ENCODE assay signal across 8 mouse cellular contexts in the genomic region with DNA sequence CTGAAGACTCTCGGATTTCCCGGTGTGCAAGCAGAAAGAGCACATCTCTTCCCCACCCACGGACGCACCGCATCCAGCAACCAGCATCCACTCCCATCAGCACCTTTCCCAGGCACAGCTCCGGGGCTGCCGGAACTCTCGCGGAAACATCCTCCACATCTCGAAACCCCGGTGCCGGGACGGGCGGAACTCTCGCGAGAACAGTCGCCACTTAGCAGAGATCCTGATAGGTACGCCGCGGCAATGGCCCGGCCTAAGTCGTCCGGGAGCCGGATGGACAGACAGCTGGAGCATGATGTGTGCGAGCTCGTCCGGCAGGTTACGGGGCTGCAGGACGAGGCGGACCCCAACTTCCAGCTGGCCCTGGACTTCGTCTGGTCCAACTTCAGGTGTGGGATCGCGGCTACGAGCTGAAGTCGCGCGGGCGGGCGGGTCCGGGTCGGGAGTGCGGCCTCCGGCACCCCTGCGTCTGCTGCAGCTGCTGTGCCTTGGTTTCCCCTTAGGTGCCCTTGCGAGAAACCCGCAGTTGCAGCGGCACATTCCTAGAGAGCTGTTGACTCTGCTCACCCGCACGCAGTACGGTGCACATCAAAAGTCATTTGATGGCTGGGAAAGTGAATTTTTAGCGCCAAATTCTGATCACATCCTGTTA. TPM values are rescaled to one million over a fixed set of nuclear protein-coding genes. Genes with fewer than 3 reads are reported as not detected.
DNase-seq lines count a peak whose midpoint lies in the region; ATAC-seq lines count a peak whose summit lies in the region.

Tubgcp5 (plus strand) TSS at position 203 of the 652 bp plus-strand sequence.

- DNase-seq in adrenal gland, adult (ENCODE audit: inconsistent age in 2 of 2, low spot score in 1 of 2): peak; percentile 97 to 98
- peak; percentile 97 for DNase-seq in embryo, embryonic 10.5 days (ENCODE audit: low spot score)
- DNase-seq in gastrocnemius, postnatal 14 days: peak; percentile 98
- DNase-seq in left cerebral cortex, postnatal 10 days (ENCODE audit: extremely low spot score in 1 of 2, low spot score in 2 of 2): peak; percentile 98 to 99
- peak; percentile 97 for DNase-seq in right cerebral cortex, postnatal 25 days
- peak; percentile 95 to 98 for DNase-seq in urinary bladder, postnatal 4 days (ENCODE audit: low spot score in 2 of 2)

- peak; percentile 100 for ATAC-seq in inflammation-experienced regulatory T-cells, adult 6 months
- peak; percentile 99 for ATAC-seq in megakaryocyte-erythroid progenitor cell, adult 5-6 weeks (replicated peaks; ENCODE audit: low FRiP score, low TSS enrichment, poor library complexity, severe bottlenecking)

- intact Hi-C loops in gastrocnemius, postnatal 14 days (cut with DNase I; ENCODE audit: low total_unique reads): no loop called here
- intact Hi-C loops in left cerebral cortex, postnatal 10 days (cut with DNase I): no loop called here

RNA-seq across cellular contexts. Expression of gene Tubgcp5, which starts in this region (rescaled TPM):
- total RNA-seq in gastrocnemius, postnatal 14 days (2021): 1 to 10 TPM; 9.0 to 9.8 TPM
- 10 to 100 TPM; 31.8 to 38.7 (median 33.4) TPM for polyA plus RNA-seq in inflammation-experienced regulatory T-cells, adult 6 months (2017; shearing (Covaris generic))
- 10 to 100 TPM; 25.7 to 27.5 TPM for total RNA-seq in left cerebral cortex, postnatal 10 days (2021)
- total RNA-seq in megakaryocyte-erythroid progenitor cell, adult 5-6 weeks (2014; fragmentation: Nextera tagmentation): 34.9 and 43.8 TPM in 2 replicates
- 32.7 and 55.7 TPM in 2 replicates for total RNA-seq in megakaryocyte-erythroid progenitor cell, adult 5-6 weeks (2017)

Comparison
In these comparisons a context has a peak if more than half of its experiments do, and no peak if none do; other contexts are left out.
1. Peak in every context shown above with its lines: DNase-seq and ATAC-seq.